In genomic region chr9:58541895-58542338, GRCm38 (mm10) we compare ENCODE assay signal across 8 mouse cellular contexts. TPM values are rescaled to one million over a fixed set of nuclear protein-coding genes. Genes with fewer than 3 reads are reported as not detected.
DNase-seq lines count a peak whose midpoint lies in the region; ATAC-seq and TF ChIP-seq lines count a peak whose summit lies in the region.

No protein-coding gene starts in this region.

- peaks cover 5% of the 10 kb centered on the region for H3K9me3 ChIP-seq in G1E (replicated peaks)
- H3K9me3 ChIP-seq in hindbrain, embryonic 13.5 days, result no peaks in the 10 kb centered on the region
- no peaks in the 10 kb centered on the region for H3K9me3 ChIP-seq in lung, embryonic 16.5 days (ENCODE audit: control insufficient read depth, low read length)

- no peak for TF ChIP-seq POLR2A in brain, embryonic 14.5 days (IDR thresholded peaks at IDR 0.05; ENCODE audit: borderline replicate concordance, extremely low read depth, insufficient read depth, insufficient read length, poor library complexity, severe bottlenecking)

- 56% methylated on average over 6 of the region's 6 CpGs for WGBS in hindbrain, embryonic 13.5 days
- WGBS in lung, embryonic 16.5 days, result 27% methylated on average over 6 of the region's 6 CpGs

- peak; percentile 22 for DNase-seq in G1E (ENCODE audit: low spot score)
- DNase-seq in brain, embryonic 14.5 days (ENCODE audit: low read depth), result peak; percentile 88
- peak; percentile 63 to 69 for DNase-seq in frontal cortex, postnatal 36 days (ENCODE audit: low spot score in 2 of 2)
- DNase-seq in layer of hippocampus, postnatal 10 days (ENCODE audit: low spot score in 2 of 2), result peak; percentile 79 to 81
- peak; percentile 74 for DNase-seq in right cerebral cortex, adult 18-20 months
- peak; percentile 71 to 83 for DNase-seq in urinary bladder, postnatal 36 days (ENCODE audit: low spot score in 2 of 2)

- H3K27ac ChIP-seq in hindbrain, embryonic 13.5 days, result peak overlapping the region; percentile 55
- peak overlapping the region; percentile 74 for H3K27ac ChIP-seq in lung, embryonic 16.5 days (ENCODE audit: low read length)

- H3K36me3 ChIP-seq in G1E (replicated peaks), result no peaks in the 10 kb centered on the region
- peaks cover 22% of the 10 kb centered on the region for H3K36me3 ChIP-seq in hindbrain, embryonic 13.5 days
- peaks cover 10% of the 10 kb centered on the region; the same call in 1 of the 2 replicates for H3K36me3 ChIP-seq in lung, embryonic 16.5 days (ENCODE audit: control insufficient read depth, insufficient read depth, low read length)

- TF ChIP-seq CTCF in G1E (IDR thresholded peaks at IDR 0.05; ENCODE audit: low read depth, low read length), result no peak
- no peak for TF ChIP-seq CTCF in brain, embryonic 14.5 days (IDR thresholded peaks at IDR 0.05; ENCODE audit: borderline replicate concordance, extremely low read depth, insufficient read depth, insufficient read length)

- peaks cover 30% of the 10 kb centered on the region for H3K4me1 ChIP-seq in G1E (ENCODE audit: insufficient read depth, low read depth, low read length)
- peaks cover 32% of the 10 kb centered on the region for H3K4me1 ChIP-seq in hindbrain, embryonic 13.5 days (replicated peaks)
- H3K4me1 ChIP-seq in lung, embryonic 16.5 days (replicated peaks; ENCODE audit: control insufficient read depth, insufficient read depth, low read length), result peaks cover 13% of the 10 kb centered on the region

- no peak overlapping the region for H3K4me3 ChIP-seq in G1E (ENCODE audit: low read depth, low read length)
- H3K4me3 ChIP-seq in hindbrain, embryonic 13.5 days, result no peak overlapping the region
- H3K4me3 ChIP-seq in lung, embryonic 16.5 days (ENCODE audit: low read length), result no peak overlapping the region

- H3K27me3 ChIP-seq in G1E (ENCODE audit: insufficient read depth, low read length), result peaks cover 33% of the 10 kb centered on the region
- H3K27me3 ChIP-seq in hindbrain, embryonic 13.5 days, result no peaks in the 10 kb centered on the region
- no peaks in the 10 kb centered on the region for H3K27me3 ChIP-seq in lung, embryonic 16.5 days (ENCODE audit: control insufficient read depth, insufficient read depth, low read depth, low read length)

- no peak overlapping the region for H3K4me2 ChIP-seq in hindbrain, embryonic 13.5 days
- H3K4me2 ChIP-seq in lung, embryonic 16.5 days (ENCODE audit: low read depth, low read length), result no peak overlapping the region

- ATAC-seq in G1E (ENCODE audit: extremely low read depth, insufficient number of reproducible peaks, low FRiP score, poor library complexity, severe bottlenecking), result no peak
- ATAC-seq in hindbrain, embryonic 13.5 days (ENCODE audit: low FRiP score), result no peak
- peak; percentile 86 for ATAC-seq in lung, embryonic 16.5 days (ENCODE audit: low read depth)

- peak overlapping the region; percentile 36; the same call in 1 of the 2 replicates for H3K9ac ChIP-seq in hindbrain, embryonic 13.5 days
- H3K9ac ChIP-seq in lung, embryonic 16.5 days (ENCODE audit: low read length), result no peak overlapping the region

RNA-seq across cellular contexts. Expression of gene Cd276, which starts 13.3 kb away (rescaled TPM):
- total RNA-seq in G1E (2014; fragmentation: Nextera tagmentation), result 0.38 and 0.87 TPM in 2 replicates
- total RNA-seq in G1E (2017), result 0.16 and 0.17 TPM in 2 replicates
- polyA plus RNA-seq in G1E (2012), result 0.19 and 0.28 TPM in 2 replicates
- polyA plus RNA-seq in brain, embryonic 14.5 days (2012; rRNA removed), result 34.6 and 47.1 TPM in 2 replicates
- 34.1 and 34.4 TPM in 2 replicates for polyA plus RNA-seq in hindbrain, embryonic 13.5 days (2015; fragmentation: Nextera tagmentation; extraction: Ambion mirVana)
- 10 to 100 TPM; 15.7 to 16.6 TPM for total RNA-seq in layer of hippocampus, postnatal 10 days (2021)
- polyA plus RNA-seq in lung, embryonic 16.5 days (2015; fragmentation: Nextera tagmentation; extraction: Ambion mirVana), result 33.0 and 41.2 TPM in 2 replicates

RNA-seq across cellular contexts. Expression of gene Nptn, which starts 40.1 kb away (rescaled TPM):
- total RNA-seq in G1E (2014; fragmentation: Nextera tagmentation) (118 and 124 TPM in 2 replicates), G1E (2017) (162 and 163 TPM in 2 replicates)
- 115 and 121 TPM in 2 replicates for polyA plus RNA-seq in G1E (2012)
- polyA plus RNA-seq in brain, embryonic 14.5 days (2012; rRNA removed), result 342 and 371 TPM in 2 replicates
- 140 and 144 TPM in 2 replicates for polyA plus RNA-seq in hindbrain, embryonic 13.5 days (2015; fragmentation: Nextera tagmentation; extraction: Ambion mirVana)
- total RNA-seq in layer of hippocampus, postnatal 10 days (2021), result 100 to 1,000 TPM; 625 to 664 TPM
- 134 and 142 TPM in 2 replicates for polyA plus RNA-seq in lung, embryonic 16.5 days (2015; fragmentation: Nextera tagmentation; extraction: Ambion mirVana)

RNA-seq across cellular contexts. Expression of gene Insyn1, which starts 53.5 kb away (rescaled TPM):
- total RNA-seq in G1E (2014; fragmentation: Nextera tagmentation) (not detected in 2 replicates), G1E (2017) (0.05 and 0.12 TPM in 2 replicates)
- not detected in 2 replicates for polyA plus RNA-seq in G1E (2012)
- polyA plus RNA-seq in brain, embryonic 14.5 days (2012; rRNA removed), result 34.7 and 45.2 TPM in 2 replicates
- polyA plus RNA-seq in hindbrain, embryonic 13.5 days (2015; fragmentation: Nextera tagmentation; extraction: Ambion mirVana), result 5.0 and 6.8 TPM in 2 replicates
- 100 to 1,000 TPM; 145 TPM for total RNA-seq in layer of hippocampus, postnatal 10 days (2021)
- polyA plus RNA-seq in lung, embryonic 16.5 days (2015; fragmentation: Nextera tagmentation; extraction: Ambion mirVana), result 0.44 and 0.74 TPM in 2 replicates

Comparison
In these comparisons a context has a peak if more than half of its experiments do, and no peak if none do; other contexts are left out.
1. DNase-seq: peak in every context shown above with its lines; median percentile 88 in brain, embryonic 14.5 days; 80 in layer of hippocampus, postnatal 10 days; 77 in urinary bladder, postnatal 36 days; 74 in right cerebral cortex, adult 18-20 months; 66 in frontal cortex, postnatal 36 days; 22 in G1E.
2. RNA of gene Cd276, which starts 13.3 kb away (polyA plus RNA-seq): 34.6 to 47.1 TPM in brain, embryonic 14.5 days, 33.0 to 41.2 TPM in lung, embryonic 16.5 days and 34.1 to 34.4 TPM in hindbrain, embryonic 13.5 days; 0.19 to 0.28 TPM in G1E; every median in the first group is over 10 times any median in the second.